Mouse (Mus musculus) mouse trophoblast stem cell (cell line): ENCODE data around the gene C2cd4d.

Source experiments
- in situ Hi-C, 2 experiments: fragments of 300-500 bp; cut with MseI, MboI; formaldehyde crosslinking; loops; 2 replicates in 1 of 2; 3 replicates in 1 of 2; pipeline ENCODE4 v1.15.1; 2025

The C2cd4d gene

GRCm38 (mm10) chr3:94413031-94413679 is 50.9 kb downstream of the C2cd4d start, which contains the start of gene Tdrkh:
Gene Tdrkh (plus strand): TSS chr3:94413273.
- in situ Hi-C loops: no loop called here
